Mouse (Mus musculus): ENCODE measurements around the gene Yeats2. TPM values are rescaled to one million over a fixed set of nuclear protein-coding genes. Genes with fewer than 3 reads are reported as not detected.
A peak's percentile ranks its signal among the peaks of the same experiment; 100 is the strongest.
"Not testable (repeated sequence)": the region's sequence is repeated elsewhere in the genome, so short reads cannot be mapped to it uniquely, and the experiment has no call there.

Gene Yeats2
- polyA plus RNA-seq (2012; ENCODE audit: insufficient read depth, insufficient read length, missing spikeins) = 1.7 and 4.4 TPM in 2 replicates

- peak within 1 kb of the TSS; percentile 54; the same call in 1 of the 2 replicates for H3K27ac ChIP-seq (replicated peaks; ENCODE audit: low read depth, low read length)
- peaks cover 10% of the 10 kb centered on the region for H3K4me1 ChIP-seq (ENCODE audit: control insufficient read depth, insufficient read depth, insufficient read length, low read length)
- H3K4me3 ChIP-seq (ENCODE audit: insufficient read depth, low read depth, low read length) = peak within 1 kb of the TSS; percentile 86
Measured at GRCm38 (mm10) chr16:20140772-20141531, at the start of gene Yeats2. Yeats2 (plus strand) TSS chr16:20141063.

- Histone ChIP-seq H3K4me3 (ENCODE audit: insufficient read depth, low read depth, low read length) (no peak overlapping the region), H3K4me1 (ENCODE audit: control insufficient read depth, insufficient read depth, insufficient read length, low read length) (peaks cover 5% of the 10 kb centered on the region), H3K27ac (replicated peaks; ENCODE audit: low read depth, low read length) (no peak overlapping the region)
Measured at GRCm38 (mm10) chr16:20095966-20096365, 44.9 kb upstream of the Yeats2 start.

- Histone ChIP-seq H3K4me3 (ENCODE audit: insufficient read depth, low read depth, low read length) (peak within 1 kb of the TSS; percentile 76), H3K27ac (replicated peaks; ENCODE audit: low read depth, low read length) (peak within 1 kb of the TSS; percentile 86), H3K4me1 (ENCODE audit: control insufficient read depth, insufficient read depth, insufficient read length, low read length) (peaks cover 5% of the 10 kb centered on the region)
Measured at GRCm38 (mm10) chr16:20097069-20097710, 43.7 kb upstream of the Yeats2 start, which contains the start of gene Klhl24. Klhl24 (plus strand) TSS chr16:20097542.

- peak overlapping the region; percentile 76 for H3K4me3 ChIP-seq (ENCODE audit: insufficient read depth, low read depth, low read length)
- peaks cover 5% of the 10 kb centered on the region for H3K4me1 ChIP-seq (ENCODE audit: control insufficient read depth, insufficient read depth, insufficient read length, low read length)
- peak overlapping the region; percentile 86 for H3K27ac ChIP-seq (replicated peaks; ENCODE audit: low read depth, low read length)
Measured at GRCm38 (mm10) chr16:20097711-20098374, 43.0 kb upstream of the Yeats2 start.

- peak overlapping the region; percentile 86 for H3K27ac ChIP-seq (replicated peaks; ENCODE audit: low read depth, low read length)
- H3K4me1 ChIP-seq (ENCODE audit: control insufficient read depth, insufficient read depth, insufficient read length, low read length) = peaks cover 5% of the 10 kb centered on the region
- H3K4me3 ChIP-seq (ENCODE audit: insufficient read depth, low read depth, low read length) = peak overlapping the region; percentile 76
Measured at GRCm38 (mm10) chr16:20098375-20098727, 42.5 kb upstream of the Yeats2 start.

- Histone ChIP-seq H3K4me1 (ENCODE audit: control insufficient read depth, insufficient read depth, insufficient read length, low read length) (peaks cover 5% of the 10 kb centered on the region), H3K27ac (replicated peaks; ENCODE audit: low read depth, low read length) (peak overlapping the region; percentile 86), H3K4me3 (ENCODE audit: insufficient read depth, low read depth, low read length) (peak overlapping the region; percentile 38; the same call in 1 of the 2 replicates)
Measured at GRCm38 (mm10) chr16:20098866-20099629, 41.8 kb upstream of the Yeats2 start.

GRCm38 (mm10) chr16:20106996-20107395, 33.9 kb upstream of the Yeats2 start:
- Histone ChIP-seq H3K4me1 (ENCODE audit: control insufficient read depth, insufficient read depth, insufficient read length, low read length) (peaks cover 16% of the 10 kb centered on the region), H3K4me3 (ENCODE audit: insufficient read depth, low read depth, low read length) (no peak overlapping the region), H3K27ac (replicated peaks; ENCODE audit: low read depth, low read length) (no peak overlapping the region)

- peaks cover 17% of the 10 kb centered on the region for H3K4me1 ChIP-seq (ENCODE audit: control insufficient read depth, insufficient read depth, insufficient read length, low read length)
- H3K27ac ChIP-seq (replicated peaks; ENCODE audit: low read depth, low read length) = no peak overlapping the region
- H3K4me3 ChIP-seq (ENCODE audit: insufficient read depth, low read depth, low read length) = no peak overlapping the region
Measured at GRCm38 (mm10) chr16:20108961-20109360, 31.9 kb upstream of the Yeats2 start.

GRCm38 (mm10) chr16:20112649-20113048, 28.2 kb upstream of the Yeats2 start:
- Histone ChIP-seq H3K27ac (replicated peaks; ENCODE audit: low read depth, low read length) (no peak overlapping the region), H3K4me3 (ENCODE audit: insufficient read depth, low read depth, low read length) (no peak overlapping the region), H3K4me1 (ENCODE audit: control insufficient read depth, insufficient read depth, insufficient read length, low read length) (peaks cover 20% of the 10 kb centered on the region)

- H3K4me1 ChIP-seq (ENCODE audit: control insufficient read depth, insufficient read depth, insufficient read length, low read length) = peaks cover 11% of the 10 kb centered on the region
- H3K27ac ChIP-seq (replicated peaks; ENCODE audit: low read depth, low read length) = peak overlapping the region; percentile 41; the same call in 1 of the 2 replicates
- no peak overlapping the region for H3K4me3 ChIP-seq (ENCODE audit: insufficient read depth, low read depth, low read length)
Measured at GRCm38 (mm10) chr16:20116069-20116468, 24.8 kb upstream of the Yeats2 start.

- not testable (repeated sequence) for H3K4me1 ChIP-seq (ENCODE audit: control insufficient read depth, insufficient read depth, insufficient read length, low read length); H3K27ac ChIP-seq (replicated peaks; ENCODE audit: low read depth, low read length); H3K4me3 ChIP-seq (ENCODE audit: insufficient read depth, low read depth, low read length)
Measured at GRCm38 (mm10) chr16:20126319-20126883, 14.5 kb upstream of the Yeats2 start.

GRCm38 (mm10) chr16:20130397-20130796, 10.5 kb upstream of the Yeats2 start:
- Histone ChIP-seq H3K4me3 (ENCODE audit: insufficient read depth, low read depth, low read length) (no peak overlapping the region), H3K27ac (replicated peaks; ENCODE audit: low read depth, low read length) (no peak overlapping the region), H3K4me1 (ENCODE audit: control insufficient read depth, insufficient read depth, insufficient read length, low read length) (no peaks in the 10 kb centered on the region)

- Histone ChIP-seq H3K27ac (replicated peaks; ENCODE audit: low read depth, low read length) (no peak overlapping the region), H3K4me1 (ENCODE audit: control insufficient read depth, insufficient read depth, insufficient read length, low read length) (peaks cover 12% of the 10 kb centered on the region), H3K4me3 (ENCODE audit: insufficient read depth, low read depth, low read length) (no peak overlapping the region)
Measured at GRCm38 (mm10) chr16:20144568-20144967, 3.7 kb downstream of the Yeats2 start.

GRCm38 (mm10) chr16:20151991-20152390, 11.1 kb downstream of the Yeats2 start:
- H3K4me1 ChIP-seq (ENCODE audit: control insufficient read depth, insufficient read depth, insufficient read length, low read length) = peaks cover 9% of the 10 kb centered on the region
- H3K4me3 ChIP-seq (ENCODE audit: insufficient read depth, low read depth, low read length) = no peak overlapping the region
- 0 out of 2 replicates have a peak overlapping the region, but pooled peaks have one; percentile 11 for H3K27ac ChIP-seq (replicated peaks; ENCODE audit: low read depth, low read length)
